Mouse (Mus musculus) gastrocnemius, postnatal 4 days (tissue): Measurements from ENCODE around the gene Ifi47. TPM values are rescaled to one million over a fixed set of nuclear protein-coding genes. Genes with fewer than 3 reads are reported as not detected.
A peak's percentile ranks its signal among the peaks of the same experiment; 100 is the strongest.

Source experiments
- DNase-seq, 2 experiments: peaks; one replicate each; pipeline ENCODE4 v3.0.0; 2021 to 2022; ENCODE audit warnings: low spot score in 2 of 2, mixed read lengths in 2 of 2
- total RNA-seq, 2 experiments: library from RNA; stranded (reverse); gene quantifications; 2 replicates each; pipeline ENCODE4 v1.2.3; 2021

Gene Ifi47
- total RNA-seq, 2 experiments from 2014 or later, result 1.6 to 2.1 TPM

- DNase-seq, result no peak
Measured at GRCm38 (mm10) chr11:49089735-49090507, 13.5 kb downstream of the Ifi47 start.

DNA sequence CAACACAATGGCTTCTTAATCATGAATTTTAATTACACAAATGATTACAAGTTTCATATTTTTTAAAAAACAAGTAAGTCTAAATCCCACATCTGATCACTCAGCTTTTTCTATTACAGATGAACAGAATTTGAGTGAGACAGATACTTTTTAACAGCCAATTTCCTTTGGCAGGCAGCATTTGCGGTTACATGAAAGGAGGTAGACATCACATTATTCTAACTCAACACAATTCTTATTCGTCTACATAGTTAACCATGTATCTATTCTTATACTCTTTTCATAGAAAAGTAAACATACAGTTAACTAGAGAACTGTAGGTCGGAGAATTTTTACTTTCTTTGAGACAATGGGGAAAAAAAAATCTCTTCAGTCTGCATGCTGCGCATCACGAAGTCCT is 14.2 kb downstream of the Ifi47 start:
- no peak for DNase-seq

DNA sequence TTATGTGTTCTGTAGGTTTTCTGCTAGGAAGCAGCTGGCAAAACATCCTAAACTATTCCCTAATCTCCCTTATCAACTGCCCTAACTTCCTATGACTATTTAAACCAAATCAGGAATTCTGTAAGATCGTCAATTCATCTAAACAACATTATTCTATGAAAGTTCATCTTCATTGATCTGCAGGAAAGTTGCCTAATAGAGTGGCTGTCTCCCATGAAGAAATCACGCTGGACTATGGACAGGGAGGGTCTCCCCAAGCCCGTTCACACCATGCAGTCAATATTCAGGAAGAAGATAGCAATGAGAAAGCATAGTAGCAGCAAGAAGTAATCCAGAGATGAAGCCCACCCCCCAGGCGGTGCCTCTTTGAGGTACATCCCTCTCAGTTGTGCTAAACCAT is 14.8 kb downstream of the Ifi47 start:
- DNase-seq, result no peak

GRCm38 (mm10) chr11:49092053-49092586 is 15.7 kb downstream of the Ifi47 start:
- DNase-seq, result no peak

GRCm38 (mm10) chr11:49092786-49093185 is 16.4 kb downstream of the Ifi47 start:
- DNase-seq, result no peak

DNA sequence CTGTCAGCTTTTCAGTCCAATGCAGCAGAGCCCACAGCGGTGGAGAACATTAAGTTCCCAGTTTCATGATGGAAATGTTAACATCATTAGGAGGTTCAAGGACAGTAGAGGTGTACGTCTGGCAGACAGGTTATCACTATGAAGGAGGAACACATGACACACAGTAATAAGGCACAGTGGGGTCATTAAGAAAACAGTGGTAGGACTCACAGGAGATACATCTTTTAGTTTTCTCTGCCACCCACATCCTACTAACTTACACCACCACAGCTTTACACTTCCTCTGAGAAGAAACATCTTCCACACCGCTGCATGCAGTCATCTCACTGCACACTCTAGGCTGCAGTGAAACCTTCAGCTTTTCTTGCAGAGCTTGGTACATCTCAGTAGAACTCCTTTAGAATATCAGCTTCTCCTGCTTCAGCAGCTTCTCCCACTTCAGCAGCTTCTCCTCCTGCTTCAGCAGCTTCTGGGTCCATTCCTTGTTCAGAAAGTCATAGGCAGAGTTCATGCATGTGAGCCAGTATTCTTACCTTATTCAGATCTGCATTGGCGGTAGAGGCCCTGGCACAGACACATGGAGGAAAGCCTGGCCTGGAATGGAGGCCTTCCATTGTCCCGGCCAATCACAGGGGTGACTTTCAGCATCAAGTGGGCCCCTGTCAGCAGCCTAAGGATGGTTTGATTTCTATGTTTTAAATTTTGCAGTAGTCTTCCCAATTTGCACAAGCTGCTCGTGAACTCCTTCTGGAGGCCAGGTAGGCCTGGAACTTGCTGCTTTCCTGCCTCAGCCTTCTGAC is 17.7 kb downstream of the Ifi47 start:
- DNase-seq, result no peak

DNA sequence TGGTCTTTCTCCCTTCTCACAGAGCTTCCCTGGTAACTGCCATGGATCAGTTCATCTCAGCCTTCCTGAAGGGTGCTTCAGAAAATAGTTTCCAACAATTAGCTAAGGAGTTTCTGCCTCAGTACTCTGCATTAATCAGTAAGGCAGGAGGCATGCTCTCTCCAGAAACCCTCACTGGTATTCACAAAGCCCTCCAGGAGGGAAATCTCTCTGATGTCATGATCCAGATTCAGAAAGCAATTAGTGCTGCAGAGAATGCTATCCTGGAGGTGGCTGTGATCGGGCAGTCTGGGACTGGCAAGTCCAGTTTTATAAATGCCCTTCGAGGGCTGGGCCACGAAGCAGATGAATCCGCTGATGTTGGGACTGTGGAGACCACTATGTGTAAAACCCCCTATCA is 19.0 kb downstream of the Ifi47 start:
- DNase-seq, result no peak

- DNase-seq, result no peak
Measured at GRCm38 (mm10) chr11:49100409-49100808, 24.0 kb downstream of the Ifi47 start.

DNA sequence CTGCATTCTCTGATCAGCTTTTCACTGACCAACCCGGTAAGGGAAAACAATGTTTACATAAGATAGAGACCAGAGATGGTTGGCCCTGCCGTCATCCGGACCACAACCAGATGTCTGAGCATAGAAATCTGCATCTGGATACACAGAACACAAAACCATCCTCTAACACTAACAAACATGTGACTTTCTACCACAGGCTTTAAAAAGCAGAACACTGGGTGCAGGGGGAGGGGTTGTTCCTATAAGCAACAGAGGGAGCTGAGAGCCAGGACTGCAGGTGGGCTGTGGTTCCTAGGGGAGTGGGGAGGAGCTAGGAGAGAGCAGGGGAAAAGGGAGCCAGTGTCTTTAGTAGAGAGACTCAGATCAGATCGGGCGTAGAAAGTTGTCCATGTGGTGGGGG is 25.1 kb downstream of the Ifi47 start:
- no peak for DNase-seq

- DNase-seq, result peak; percentile 65 to 88
Measured at GRCm38 (mm10) chr11:49103047-49103693, 26.8 kb downstream of the Ifi47 start.

- no peak for DNase-seq
Measured at GRCm38 (mm10) chr11:49105752-49106151, 29.4 kb downstream of the Ifi47 start.

DNA sequence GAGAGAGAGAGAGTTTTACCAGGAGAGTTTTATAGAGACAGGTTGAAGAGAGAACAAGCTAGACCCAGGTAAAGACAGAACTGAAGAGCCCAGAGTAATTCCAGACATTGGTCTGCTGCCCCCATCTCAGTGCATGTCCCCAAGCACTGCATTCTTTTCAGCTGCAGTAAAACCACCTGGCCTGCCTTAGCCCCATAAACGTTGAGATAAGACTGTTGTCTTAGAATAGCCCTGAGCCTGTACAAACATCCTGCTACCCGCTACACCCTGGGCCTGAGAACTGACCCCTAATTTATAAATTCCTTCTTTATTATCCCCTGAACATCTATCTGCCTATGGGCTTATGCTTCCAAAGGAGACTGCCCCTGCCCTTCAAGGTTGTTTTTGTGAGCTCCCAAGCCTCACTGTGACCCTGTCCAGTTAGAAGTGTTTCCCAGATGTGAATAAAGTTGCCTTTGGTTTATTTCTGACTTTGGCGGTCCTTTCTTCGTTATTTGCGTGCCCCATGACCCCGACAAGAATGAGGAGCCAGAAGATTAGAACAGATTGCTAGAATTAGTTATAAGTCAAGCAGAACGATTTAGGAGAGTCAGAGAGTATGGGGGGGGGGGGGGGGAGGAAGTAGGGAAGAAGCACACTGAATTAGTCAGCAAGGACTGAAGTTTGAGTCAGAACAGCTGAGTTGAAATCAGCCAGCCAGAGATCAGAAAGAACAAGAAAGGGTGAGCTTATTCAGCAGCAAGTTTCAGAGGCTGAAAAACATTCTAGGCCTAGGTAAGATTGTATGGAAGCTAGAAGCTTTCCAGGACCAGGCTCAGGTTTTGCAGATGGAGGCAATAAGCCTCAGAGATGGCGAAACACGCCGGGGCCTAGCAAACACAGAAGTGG is 31.5 kb downstream of the Ifi47 start:
- DNase-seq, result no peak

DNA sequence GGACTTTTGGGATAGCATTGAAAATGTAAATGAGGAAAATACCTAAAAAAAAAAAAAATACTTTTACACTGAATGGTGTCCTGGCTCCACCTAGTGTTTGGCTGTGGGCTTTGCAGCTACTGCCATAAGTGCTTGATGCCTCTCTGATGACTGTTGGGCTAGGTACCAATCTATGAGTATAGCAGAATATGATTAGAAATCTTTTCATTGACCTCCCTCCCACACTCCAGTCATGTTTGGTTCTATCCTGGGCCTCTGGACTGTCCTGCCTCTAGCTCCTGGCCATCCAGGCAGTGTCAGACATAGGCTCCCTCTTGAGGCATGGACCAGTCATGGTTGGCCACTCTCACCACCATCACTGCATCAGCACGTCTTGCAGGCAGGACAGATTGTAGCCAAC is 32.4 kb downstream of the Ifi47 start:
- no peak for DNase-seq

- DNase-seq, result no peak
Measured at GRCm38 (mm10) chr11:49111000-49111399, 34.6 kb downstream of the Ifi47 start.

DNA sequence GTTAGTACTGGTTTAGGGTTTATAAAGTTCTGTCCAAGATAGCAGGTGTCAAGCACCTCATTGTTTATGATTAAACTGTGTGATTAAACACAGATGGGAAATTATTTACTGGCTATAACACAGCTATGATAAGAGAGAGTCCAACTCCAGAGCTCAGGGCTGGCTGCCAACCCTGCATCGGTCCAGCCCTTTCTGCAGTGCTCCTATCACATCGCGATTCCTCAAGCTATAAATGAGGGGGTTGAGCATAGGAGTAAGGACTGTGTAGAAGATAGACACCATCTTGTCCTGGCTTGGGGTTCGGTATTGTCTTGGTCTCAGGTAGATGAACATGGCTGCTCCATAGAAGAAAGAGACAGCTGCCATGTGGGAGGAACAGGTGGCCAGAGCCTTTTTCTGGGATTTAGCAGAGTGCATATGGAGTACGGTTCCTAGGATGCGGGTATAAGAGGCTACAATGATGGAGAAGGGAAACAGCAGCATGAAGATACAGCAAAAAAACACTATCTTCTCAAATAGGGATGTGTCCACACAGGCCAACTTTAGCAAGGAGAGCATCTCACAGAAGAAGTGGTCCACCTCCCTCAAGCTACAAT is 36.3 kb downstream of the Ifi47 start:
- DNase-seq, result no peak

- DNase-seq, result no peak
Measured at GRCm38 (mm10) chr11:49114158-49114557, 37.8 kb downstream of the Ifi47 start.

DNA sequence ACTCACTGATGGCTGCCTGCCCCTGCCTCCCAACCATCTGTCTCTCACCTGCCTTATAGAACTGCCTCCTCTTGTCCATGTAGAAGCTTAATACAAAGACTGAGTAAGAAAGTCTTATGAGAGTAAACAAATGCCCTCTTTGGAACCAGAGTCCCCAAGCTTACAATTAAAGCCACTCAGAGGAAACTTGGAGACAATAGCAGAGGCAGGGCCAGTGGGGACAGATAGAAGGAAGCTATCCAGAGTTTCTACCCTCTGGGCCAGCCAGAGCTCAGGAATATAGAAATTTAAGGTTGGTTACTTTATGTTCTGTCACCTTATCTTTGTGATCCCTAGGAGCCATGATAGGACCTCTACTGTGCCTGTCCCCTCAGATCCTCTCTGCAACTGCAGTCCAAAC is 38.4 kb downstream of the Ifi47 start, which contains the start of gene Olfr1396:
Gene Olfr1396 (minus strand): TSS at position 101 of the 400 bp plus-strand sequence.
- no peak for DNase-seq

DNA sequence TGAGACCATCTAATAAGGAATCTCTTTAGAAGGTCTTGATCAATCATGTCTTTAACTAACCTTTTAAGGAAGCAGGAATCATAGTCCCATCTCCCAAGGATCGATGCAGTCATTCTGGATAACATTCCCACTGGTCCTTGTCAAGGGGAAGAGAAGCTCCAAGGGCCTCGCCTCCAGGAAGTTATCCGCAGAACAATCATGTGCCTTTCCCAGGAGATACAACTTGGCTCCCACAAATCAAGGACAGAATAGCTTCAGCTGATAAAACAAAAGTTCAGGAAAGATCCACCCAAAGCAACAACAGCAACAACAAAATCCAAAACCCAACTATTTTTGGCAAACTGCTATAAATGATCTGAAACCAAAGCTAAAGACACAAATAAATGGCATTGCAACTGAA is 43.2 kb downstream of the Ifi47 start:
- DNase-seq, result no peak

DNA sequence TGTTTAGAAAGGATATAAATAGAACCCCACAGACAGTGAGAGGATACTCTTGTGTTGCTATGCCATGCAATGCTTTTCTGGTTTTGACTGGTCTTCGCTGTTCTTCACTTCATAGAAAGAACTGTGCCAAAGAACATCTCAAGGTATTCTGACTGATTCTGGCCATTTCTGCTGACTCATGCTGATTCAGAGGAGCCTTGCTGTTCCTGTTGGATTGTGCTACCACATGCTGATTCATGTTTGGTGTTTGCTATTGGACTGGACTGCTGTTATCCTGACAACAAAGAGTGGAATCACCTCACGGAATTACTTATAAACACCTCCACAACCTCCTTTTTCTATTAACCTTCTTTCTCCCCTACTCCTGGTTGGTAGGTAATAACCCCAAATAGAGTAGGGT is 47.8 kb downstream of the Ifi47 start:
- no peak for DNase-seq

- DNase-seq, result no peak
Measured at GRCm38 (mm10) chr11:49141974-49142373, 65.6 kb downstream of the Ifi47 start, which contains the start of gene Olfr1395. TSS of gene Olfr1395 (plus strand) at chr11:49142274.
